Comparison of ENCODE assay signal across 14 mouse cellular contexts in genomic region chr4:132649271-132649999, GRCm38 (mm10). TPM values are rescaled to one million over a fixed set of nuclear protein-coding genes. Genes with fewer than 3 reads are reported as not detected.
DNase-seq lines count a peak whose midpoint lies in the region; ATAC-seq and TF ChIP-seq lines count a peak whose summit lies in the region.
"Had no signal": no experiment of that assay in that cellular context is flagged by ENCODE, and none has a peak within 500 bp of the region (broad histone marks: within the 10 kb centered on the region; RNA-seq: fewer than 3 reads in every experiment).

No protein-coding gene starts in this region.

- H3K9ac ChIP-seq in heart, embryonic 12.5 days, result no peak overlapping the region
- no peak overlapping the region for H3K9ac ChIP-seq in intestine, embryonic 16.5 days (ENCODE audit: low read depth, low read length)
- no peak overlapping the region for H3K9ac ChIP-seq in intestine, embryonic 15.5 days
- H3K9ac ChIP-seq in ES-Bruce4 (ENCODE audit: low read depth, poor library complexity, severe bottlenecking), result peak overlapping the region; percentile 53
- H3K9ac ChIP-seq in intestine, postnatal 0 days (ENCODE audit: low read depth, low read length), result no peak overlapping the region
- no peak overlapping the region for H3K9ac ChIP-seq in forebrain, embryonic 15.5 days (replicated peaks)
- H3K9ac ChIP-seq: stomach, embryonic 15.5 days had no signal

- peaks cover 38% of the 10 kb centered on the region for H3K4me1 ChIP-seq in heart, embryonic 12.5 days (replicated peaks)
- peaks cover 8% of the 10 kb centered on the region for H3K4me1 ChIP-seq in intestine, embryonic 16.5 days (ENCODE audit: control insufficient read depth, insufficient read depth, low read length)
- H3K4me1 ChIP-seq in intestine, embryonic 15.5 days (replicated peaks), result 0 out of 2 replicates have a peak, but pooled peaks cover 2% of the 10 kb centered on the region
- peaks cover 11% of the 10 kb centered on the region for H3K4me1 ChIP-seq in ES-Bruce4 (ENCODE audit: control insufficient read depth, insufficient read depth, low read length)
- H3K4me1 ChIP-seq in intestine, postnatal 0 days (replicated peaks; ENCODE audit: control insufficient read depth, insufficient read depth, low read length), result no peaks in the 10 kb centered on the region
- peaks cover 10% of the 10 kb centered on the region for H3K4me1 ChIP-seq in forebrain, embryonic 15.5 days

- peak overlapping the region; percentile 35; the same call in 1 of the 2 replicates for H3K27ac ChIP-seq in heart, embryonic 12.5 days (ENCODE audit: poor library complexity, severe bottlenecking)
- H3K27ac ChIP-seq in intestine, embryonic 16.5 days (ENCODE audit: low read length), result peak overlapping the region; percentile 23; the same call in 1 of the 2 replicates
- no peak overlapping the region for H3K27ac ChIP-seq in intestine, embryonic 15.5 days
- H3K27ac ChIP-seq in ES-Bruce4 (ENCODE audit: insufficient read depth, low read length), result peak overlapping the region; percentile 76
- H3K27ac ChIP-seq in intestine, postnatal 0 days (ENCODE audit: low read depth, low read length), result peak overlapping the region; percentile 5; the same call in 1 of the 2 replicates
- H3K27ac ChIP-seq in forebrain, embryonic 15.5 days (replicated peaks), result no peak overlapping the region
- H3K27ac ChIP-seq: stomach, embryonic 15.5 days had no signal

- 45% methylated on average over 6 of the region's 6 CpGs for WGBS in heart, embryonic 12.5 days
- WGBS in intestine, embryonic 16.5 days, result 58% methylated on average over 6 of the region's 6 CpGs
- 48% methylated on average over 6 of the region's 6 CpGs for WGBS in intestine, embryonic 15.5 days
- 59% methylated on average over 6 of the region's 6 CpGs for WGBS in intestine, postnatal 0 days
- WGBS in forebrain, embryonic 15.5 days, result 79% methylated on average over 6 of the region's 6 CpGs

- H3K27me3 ChIP-seq in heart, embryonic 12.5 days (replicated peaks), result no peaks in the 10 kb centered on the region
- H3K27me3 ChIP-seq in intestine, embryonic 16.5 days (replicated peaks; ENCODE audit: control insufficient read depth, insufficient read depth, low read length), result no peaks in the 10 kb centered on the region
- H3K27me3 ChIP-seq in intestine, embryonic 15.5 days (replicated peaks), result no peaks in the 10 kb centered on the region
- no peaks in the 10 kb centered on the region for H3K27me3 ChIP-seq in ES-Bruce4 (ENCODE audit: control insufficient read depth, insufficient read depth, low read length, poor library complexity, severe bottlenecking)
- H3K27me3 ChIP-seq in intestine, postnatal 0 days (replicated peaks; ENCODE audit: control insufficient read depth, insufficient read depth, low read length), result no peaks in the 10 kb centered on the region
- H3K27me3 ChIP-seq in forebrain, embryonic 15.5 days, result no peaks in the 10 kb centered on the region
- H3K27me3 ChIP-seq: stomach, embryonic 15.5 days had no signal

- no peak overlapping the region for H3K4me2 ChIP-seq in heart, embryonic 12.5 days
- no peak overlapping the region for H3K4me2 ChIP-seq in intestine, embryonic 16.5 days (ENCODE audit: low read depth, low read length)
- no peak overlapping the region for H3K4me2 ChIP-seq in intestine, embryonic 15.5 days (replicated peaks)
- H3K4me2 ChIP-seq in intestine, postnatal 0 days (replicated peaks; ENCODE audit: low read depth), result no peak overlapping the region
- H3K4me2 ChIP-seq in forebrain, embryonic 15.5 days (replicated peaks), result no peak overlapping the region
- H3K4me2 ChIP-seq: liver, embryonic 11.5 days; midbrain, embryonic 11.5 days; stomach, embryonic 15.5 days had no signal

- no peaks in the 10 kb centered on the region for H3K36me3 ChIP-seq in heart, embryonic 12.5 days
- H3K36me3 ChIP-seq in intestine, embryonic 16.5 days (ENCODE audit: control insufficient read depth, insufficient read depth, low read length), result no peaks in the 10 kb centered on the region; the same call in 1 of the 2 replicates
- no peaks in the 10 kb centered on the region for H3K36me3 ChIP-seq in intestine, embryonic 15.5 days
- no peaks in the 10 kb centered on the region for H3K36me3 ChIP-seq in ES-Bruce4 (ENCODE audit: control insufficient read depth, insufficient read depth, low read length, poor library complexity, severe bottlenecking)
- no peaks in the 10 kb centered on the region for H3K36me3 ChIP-seq in intestine, postnatal 0 days (ENCODE audit: control insufficient read depth, insufficient read depth)
- no peaks in the 10 kb centered on the region for H3K36me3 ChIP-seq in forebrain, embryonic 15.5 days
- H3K36me3 ChIP-seq: stomach, embryonic 15.5 days had no signal

- no peak overlapping the region for H3K4me3 ChIP-seq in heart, embryonic 12.5 days
- no peak overlapping the region for H3K4me3 ChIP-seq in intestine, embryonic 16.5 days (ENCODE audit: low read length)
- H3K4me3 ChIP-seq in intestine, embryonic 15.5 days (replicated peaks), result no peak overlapping the region
- H3K4me3 ChIP-seq in ES-Bruce4 (ENCODE audit: low read depth, low read length), result no peak overlapping the region
- H3K4me3 ChIP-seq in intestine, postnatal 0 days (ENCODE audit: low read depth, low read length), result no peak overlapping the region
- H3K4me3 ChIP-seq in forebrain, embryonic 15.5 days, result no peak overlapping the region
- H3K4me3 ChIP-seq: stomach, embryonic 15.5 days had no signal

- peak; percentile 41; the same call in 1 of the 2 replicates for TF ChIP-seq EP300 in ES-Bruce4 (IDR thresholded peaks at IDR 0.05; ENCODE audit: insufficient read depth, low read depth, low read length)

- no peak for ATAC-seq in heart, embryonic 12.5 days (ENCODE audit: insufficient number of reproducible peaks, low FRiP score)
- no peak for ATAC-seq in intestine, embryonic 16.5 days
- no peak for ATAC-seq in intestine, embryonic 15.5 days
- ATAC-seq in intestine, postnatal 0 days, result no peak
- ATAC-seq in forebrain, embryonic 15.5 days (replicated peaks), result no peak
- ATAC-seq: forebrain, embryonic 16.5 days had no signal

- no peak for TF ChIP-seq POLR2A in ES-Bruce4 (IDR thresholded peaks at IDR 0.05; ENCODE audit: insufficient read depth, low read length)

- no peak for DNase-seq in heart, adult 8-10 months (ENCODE audit: low spot score)
- DNase-seq: cerebellum, adult 9-10 months; kidney, postnatal 10 days; lung, postnatal 36 days had no signal

- H3K9me3 ChIP-seq in heart, embryonic 12.5 days (replicated peaks), result no peaks in the 10 kb centered on the region
- H3K9me3 ChIP-seq in intestine, embryonic 16.5 days (ENCODE audit: control insufficient read depth, low read length), result no peaks in the 10 kb centered on the region
- H3K9me3 ChIP-seq in intestine, embryonic 15.5 days, result no peaks in the 10 kb centered on the region
- no peaks in the 10 kb centered on the region for H3K9me3 ChIP-seq in ES-Bruce4 (replicated peaks; ENCODE audit: control insufficient read depth, insufficient read depth, low read length, poor library complexity, severe bottlenecking)
- H3K9me3 ChIP-seq in intestine, postnatal 0 days (ENCODE audit: control insufficient read depth), result no peaks in the 10 kb centered on the region
- H3K9me3 ChIP-seq in forebrain, embryonic 15.5 days, result no peaks in the 10 kb centered on the region
- H3K9me3 ChIP-seq: stomach, embryonic 15.5 days had no signal

- TF ChIP-seq CTCF in ES-Bruce4 (IDR thresholded peaks at IDR 0.05; ENCODE audit: low read depth, low read length), result no peak
- no peak for TF ChIP-seq CTCF in intestine, postnatal 0 days (IDR thresholded peaks at IDR 0.05; ENCODE audit: low read depth)

RNA-seq across cellular contexts. Expression of gene Eya3, which starts 10.6 kb away (rescaled TPM):
- polyA plus RNA-seq in heart, embryonic 12.5 days (2016; fragmentation: Nextera tagmentation; extraction: Ambion mirVana), result 23.5 and 23.9 TPM in 2 replicates
- 10 to 100 TPM; 28.7 to 34.2 (median 30.2) TPM for total RNA-seq in heart, adult 8-10 months (2022)
- 22.6 and 22.8 TPM in 2 replicates for polyA plus RNA-seq in intestine, embryonic 16.5 days (2015; fragmentation: Nextera tagmentation; extraction: Ambion mirVana)
- polyA plus RNA-seq in intestine, embryonic 15.5 days (2015; fragmentation: Nextera tagmentation; extraction: Ambion mirVana), result 23.0 and 25.4 TPM in 2 replicates
- polyA plus RNA-seq in ES-Bruce4 (2011; ENCODE audit: insufficient read depth, insufficient read length, low read depth, missing spikeins), result 77.8 and 78.7 TPM in 2 replicates
- polyA plus RNA-seq in intestine, postnatal 0 days (2015; fragmentation: Nextera tagmentation; extraction: Ambion mirVana), result 10.1 and 10.8 TPM in 2 replicates
- polyA plus RNA-seq in forebrain, embryonic 15.5 days (2015; fragmentation: Nextera tagmentation; extraction: Ambion mirVana), result 17.8 and 19.7 TPM in 2 replicates

Comparison
In these comparisons a context has a peak if more than half of its experiments do, and no peak if none do; other contexts are left out.
1. H3K27ac ChIP-seq: peak in heart, embryonic 12.5 days (single experiment), intestine, embryonic 16.5 days (single experiment), ES-Bruce4 (single experiment) and intestine, postnatal 0 days (single experiment); none in intestine, embryonic 15.5 days (single experiment) and forebrain, embryonic 15.5 days (single experiment).